Mouse (Mus musculus) embryonic stem cell, embryonic (primary cell): ENCODE measurements at regions not wholly inside any gene's neighbourhood (a gene's known extent, or its start where the extent isn't known, plus 50 kb on each side); places are given as distances from the start of the nearest gene placed in this dataset.

Source experiments
- CTCF ChIA-PET, 4 experiments: fragments of 300-600 bp in 2 of 4; fragments of 350-600 bp in 2 of 4; sonication (Branson Sonifier 250); formaldehyde crosslinking; loops; one replicate each; lab custom pipeline; 2022; ENCODE audit warnings: inconsistent platforms in 2 of 4; lab: Charles Lee
- POLR2A ChIA-PET, 4 experiments: fragments of 300-600 bp in 2 of 4; fragments of 350-600 bp in 2 of 4; sonication (Branson Sonifier 250); formaldehyde crosslinking; loops; one replicate each; lab custom pipeline; 2022; ENCODE audit warnings: antibody characterized with exemption in 4 of 4, inconsistent platforms in 1 of 4; lab: Charles Lee

DNA sequence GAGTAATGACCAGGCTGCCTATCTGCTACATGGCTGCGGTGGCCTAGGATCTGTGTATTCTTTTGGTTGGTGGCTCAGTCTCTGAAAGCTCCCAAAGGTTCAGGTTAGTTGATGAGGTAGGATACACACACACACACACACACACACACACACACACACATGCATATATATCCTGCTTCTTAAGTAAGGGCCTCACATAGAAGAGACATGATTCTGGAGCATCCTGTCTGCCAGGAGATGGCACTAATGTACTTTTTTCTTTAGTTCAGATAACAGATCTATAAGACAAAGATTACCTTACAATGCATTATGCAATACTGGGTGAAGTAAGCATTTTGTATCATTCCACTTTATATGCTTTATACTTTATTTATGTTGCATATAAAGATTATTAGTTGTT, 149.8 kb downstream of the Ankrd7 start:
- ChIA-PET CTCF (no interaction called here), POLR2A (interaction anchor here in 1 of 4 experiments (1.1 kb wide), 1 partner anchor 1984 kb away, joined by 3 read pairs; no protein-coding TSS in a partner anchor)

DNA sequence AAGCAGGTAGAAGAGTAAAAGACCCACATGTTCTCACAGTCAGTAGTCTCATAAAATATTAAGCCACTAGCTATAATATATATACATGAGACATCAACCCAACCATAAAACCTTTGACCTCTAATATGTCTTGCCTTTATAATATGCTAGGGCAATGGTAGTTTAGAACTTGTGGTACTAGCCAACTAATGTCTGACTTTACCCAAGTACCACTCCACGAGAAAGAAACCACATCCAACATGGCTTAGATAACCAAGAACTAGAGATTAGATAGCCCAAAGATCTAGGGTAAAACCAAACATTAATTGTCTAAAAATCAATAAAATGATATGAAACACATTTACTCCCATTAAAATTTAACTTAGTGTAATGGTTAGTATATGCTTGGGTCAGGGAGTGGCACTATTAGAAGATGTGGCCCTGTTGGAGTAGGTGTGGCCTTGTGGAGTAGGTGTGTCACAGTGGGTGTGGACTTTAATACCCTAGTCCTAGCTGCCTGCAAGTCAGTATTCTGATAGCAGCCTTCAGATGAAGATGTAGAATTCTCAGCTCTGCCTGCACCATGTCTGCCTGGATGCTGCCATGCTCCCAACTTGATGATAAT, 152.2 kb downstream of the Ankrd7 start:
- CTCF ChIA-PET = no interaction called here
- POLR2A ChIA-PET = no interaction called here

DNA sequence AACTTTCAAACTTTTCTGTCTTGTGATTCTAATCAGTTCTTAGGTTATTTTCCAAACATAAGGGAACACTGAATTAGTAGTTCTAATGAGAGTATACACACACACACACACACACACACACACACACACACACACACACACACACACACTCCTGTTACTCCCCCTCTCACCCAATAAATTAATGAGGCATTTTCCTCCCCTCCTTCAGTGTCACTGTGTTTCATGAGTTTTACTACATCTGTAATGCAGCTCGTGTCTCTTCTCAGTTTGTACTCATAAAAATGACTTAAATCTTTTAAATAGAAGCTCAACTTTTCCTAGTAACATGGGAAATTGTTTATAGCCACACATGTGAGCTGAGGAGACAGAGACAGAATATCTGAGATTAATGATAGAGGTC, 168.2 kb downstream of the Ankrd7 start:
- ChIA-PET POLR2A (no interaction called here), CTCF (no interaction called here)
